Mouse (Mus musculus): ENCODE measurements around the gene Gnb1l.

Gnb1l gene

DNA sequence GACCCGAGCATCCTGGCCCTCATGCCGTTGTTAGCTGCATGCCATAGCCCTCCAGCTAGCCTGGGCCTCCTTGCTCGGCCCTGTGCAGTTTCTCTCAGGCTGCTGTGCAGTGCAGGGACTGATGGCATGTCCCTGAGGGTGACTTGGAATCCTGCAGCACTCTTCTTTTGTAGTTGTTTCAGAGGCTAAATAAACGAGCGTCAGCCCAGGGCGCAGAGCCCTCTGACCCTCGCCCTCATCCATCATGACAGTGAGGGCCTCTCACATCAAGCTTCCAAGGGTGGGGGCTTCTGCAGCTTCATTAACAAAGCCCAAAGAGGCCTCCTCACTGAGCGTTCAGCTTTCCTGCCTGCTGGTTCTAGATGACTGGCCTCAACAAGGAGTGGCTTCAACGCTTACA, 53.1 kb downstream of the Gnb1l start:
- no peak for DNase-seq (ENCODE audit: low read depth)

DNA sequence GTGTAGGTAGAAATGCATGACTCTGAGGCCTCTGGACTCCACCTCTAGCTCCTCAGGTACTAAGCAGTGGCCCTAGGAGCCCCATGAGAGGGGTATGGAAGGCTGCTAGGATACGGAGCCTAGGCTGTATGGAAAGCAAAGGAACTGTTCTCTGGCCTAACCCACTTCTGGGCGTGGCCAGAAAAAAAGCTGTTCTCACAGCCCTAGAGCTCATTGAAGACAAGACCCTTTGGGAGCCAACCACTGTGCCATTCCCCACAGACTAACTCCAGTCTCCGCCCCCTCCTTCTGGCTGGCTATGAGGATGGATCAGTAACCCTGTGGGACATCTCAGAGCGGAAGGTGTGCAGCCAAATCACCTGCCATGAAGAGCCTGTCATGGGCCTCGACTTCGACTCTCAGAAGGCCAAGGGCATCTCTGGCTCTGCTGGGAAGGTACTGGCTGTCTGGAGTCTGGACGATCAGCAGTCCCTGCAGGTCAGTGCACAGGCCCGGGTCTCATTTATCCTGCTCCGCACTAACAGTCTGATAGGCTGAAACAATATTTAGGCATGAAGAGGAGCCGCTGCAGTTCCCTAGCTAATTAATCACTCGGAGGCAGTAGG, 53.7 kb downstream of the Gnb1l start:
- DNase-seq (ENCODE audit: low read depth), result no peak

DNA sequence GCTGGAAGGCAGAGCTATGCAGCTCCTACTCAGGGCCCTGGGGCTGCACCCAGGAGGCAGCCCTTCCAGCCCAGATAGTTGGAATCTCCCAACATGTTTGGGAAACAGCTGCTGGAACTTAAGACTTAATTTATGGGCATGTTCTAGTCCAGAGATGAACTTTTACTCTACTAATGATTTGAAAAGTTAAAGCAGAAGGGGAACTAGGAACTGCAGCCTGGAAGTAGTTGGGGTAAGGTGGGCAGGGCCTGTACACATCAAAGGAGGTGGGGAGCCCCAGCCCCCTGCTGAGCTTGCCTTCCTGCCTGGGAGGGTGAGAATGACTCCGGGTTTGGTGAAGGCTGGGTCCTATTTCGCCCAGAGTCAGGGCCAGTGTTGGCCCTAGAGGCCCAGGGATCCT, 56.2 kb downstream of the Gnb1l start:
- DNase-seq (ENCODE audit: low read depth), result no peak

DNA sequence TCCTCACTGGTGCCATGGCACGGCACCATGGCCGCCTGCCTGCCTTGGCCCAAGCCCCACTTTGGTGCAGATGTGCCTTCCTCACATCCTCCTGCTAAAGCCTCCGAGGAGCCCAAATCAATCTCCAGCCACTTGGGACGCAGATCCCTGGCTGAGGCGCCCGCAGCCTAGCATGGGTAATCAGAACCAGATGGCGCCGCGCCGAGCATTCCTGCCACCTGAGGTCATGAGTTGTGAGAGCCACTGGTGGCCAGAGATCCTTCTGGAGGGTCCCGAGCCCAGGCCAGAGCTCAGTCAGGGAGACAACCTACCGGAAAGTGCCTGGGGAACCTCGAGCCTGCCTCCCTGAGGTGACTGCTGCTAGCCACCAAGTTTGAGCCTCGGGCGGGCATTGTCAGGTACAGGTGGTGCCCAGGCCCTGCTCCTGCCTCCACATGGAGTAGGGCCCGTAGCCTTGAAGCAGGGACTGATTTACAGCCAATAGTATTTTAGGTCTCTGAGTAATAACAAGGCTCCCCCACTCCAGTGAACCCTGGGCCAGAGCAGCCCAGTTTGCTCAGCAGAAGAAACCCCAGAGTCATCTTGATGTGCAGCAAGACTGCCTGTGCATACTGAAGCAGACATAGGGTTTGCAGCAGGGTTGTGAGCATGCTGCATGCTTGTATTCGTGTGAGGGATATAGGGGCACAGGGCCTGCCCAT, 56.9 kb downstream of the Gnb1l start:
- DNase-seq (ENCODE audit: low read depth), result no peak

DNA sequence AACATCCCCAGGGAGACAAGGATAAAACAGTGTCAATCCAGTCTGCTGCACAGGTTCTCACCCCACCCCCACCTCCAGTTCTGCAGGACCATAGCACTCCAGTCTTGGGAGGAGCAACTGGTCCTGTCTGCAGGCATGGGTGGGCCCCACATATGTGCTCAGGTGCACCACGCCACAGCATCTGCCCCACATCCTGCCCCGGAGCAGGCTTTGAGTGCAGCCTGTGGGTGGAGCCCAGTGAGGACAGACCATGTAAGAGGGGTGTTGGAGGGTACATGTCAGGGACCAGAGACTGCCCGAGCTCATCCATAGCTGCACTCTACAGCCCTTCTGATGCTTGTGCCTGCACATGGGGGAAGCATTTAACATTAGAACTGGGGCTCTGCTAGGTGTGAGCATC, 57.9 kb downstream of the Gnb1l start:
- no peak for DNase-seq (ENCODE audit: low read depth)

DNA sequence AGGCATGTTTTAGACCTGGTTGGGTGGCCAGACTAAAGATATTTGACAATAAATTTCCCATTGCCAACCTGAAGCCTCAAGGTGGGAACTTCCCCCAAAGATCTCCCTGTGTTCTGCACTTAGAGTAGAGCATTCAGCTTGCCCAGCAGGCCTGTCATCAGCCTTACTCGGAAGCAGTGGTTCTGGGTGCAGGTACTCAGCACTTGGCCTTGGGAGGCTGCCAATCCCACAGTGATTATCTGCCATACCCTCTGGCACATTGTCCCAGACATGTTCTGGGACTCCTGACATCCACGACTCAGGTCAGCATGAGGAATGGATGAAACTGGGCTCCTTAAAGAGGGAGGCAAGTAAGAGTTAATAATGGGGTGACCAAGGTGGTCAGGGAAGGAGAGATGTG, 66.0 kb downstream of the Gnb1l start:
- DNase-seq (ENCODE audit: low read depth), result no peak

DNA sequence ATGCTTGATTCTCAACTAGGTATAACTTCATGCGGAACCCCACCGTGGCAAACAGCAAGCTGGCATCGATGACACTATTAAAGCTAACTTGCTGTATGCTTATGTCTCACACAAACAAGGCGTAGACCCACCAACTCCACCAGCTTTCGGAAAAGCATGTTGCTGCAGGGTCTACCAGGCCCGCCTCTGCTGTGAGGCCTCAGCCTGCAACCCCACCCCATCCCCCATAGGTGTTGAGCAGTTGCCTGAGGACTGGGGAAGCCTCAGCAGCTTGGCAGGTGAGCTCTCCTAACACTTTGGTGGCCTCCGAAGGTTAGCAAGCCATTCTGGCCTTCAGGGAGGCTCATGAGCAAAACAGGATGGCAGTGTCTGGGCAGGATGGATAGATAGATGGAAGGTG, 70.1 kb downstream of the Gnb1l start:
- no peak for DNase-seq (ENCODE audit: low read depth)

DNA sequence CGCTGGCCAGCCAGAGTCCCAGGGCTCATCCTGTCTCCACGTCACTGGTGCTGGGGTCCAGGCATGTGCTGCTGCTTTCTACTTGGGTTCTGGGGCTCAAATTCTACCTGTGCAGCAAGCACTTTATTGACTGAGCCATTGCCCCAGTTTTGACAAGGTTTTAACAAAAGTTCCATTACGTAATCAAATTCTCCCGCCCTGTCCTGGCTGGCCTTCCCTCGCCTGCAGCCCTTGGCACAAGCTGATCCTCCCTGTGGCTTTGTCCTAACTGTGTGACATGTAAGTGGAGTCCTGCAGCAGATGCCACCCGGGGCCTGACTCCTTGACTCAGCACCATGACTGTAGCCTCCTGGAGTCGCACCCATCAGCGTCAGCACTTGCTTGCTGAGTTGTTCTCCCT, 75.7 kb downstream of the Gnb1l start:
- no peak for DNase-seq (ENCODE audit: low read depth)

DNA sequence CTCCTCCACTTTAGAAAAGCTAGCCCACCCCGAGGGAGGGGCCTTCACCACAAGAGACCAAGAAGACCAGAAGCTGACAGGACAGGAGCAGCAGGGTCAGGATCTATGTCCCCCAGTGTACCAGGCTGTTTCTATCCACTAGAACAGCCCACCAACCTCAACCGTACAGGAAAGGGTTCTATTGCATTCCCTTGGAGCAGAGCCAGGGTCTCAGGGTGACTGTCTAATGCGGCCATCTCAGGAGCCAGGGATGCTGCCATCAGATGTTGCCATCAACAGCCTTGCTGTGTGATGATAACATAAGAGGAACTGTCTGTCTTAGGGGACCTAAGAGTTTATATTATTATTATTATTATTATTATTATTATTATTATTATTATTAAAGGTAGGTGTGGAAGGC, 78.6 kb downstream of the Gnb1l start:
- DNase-seq (ENCODE audit: low read depth), result no peak

DNA sequence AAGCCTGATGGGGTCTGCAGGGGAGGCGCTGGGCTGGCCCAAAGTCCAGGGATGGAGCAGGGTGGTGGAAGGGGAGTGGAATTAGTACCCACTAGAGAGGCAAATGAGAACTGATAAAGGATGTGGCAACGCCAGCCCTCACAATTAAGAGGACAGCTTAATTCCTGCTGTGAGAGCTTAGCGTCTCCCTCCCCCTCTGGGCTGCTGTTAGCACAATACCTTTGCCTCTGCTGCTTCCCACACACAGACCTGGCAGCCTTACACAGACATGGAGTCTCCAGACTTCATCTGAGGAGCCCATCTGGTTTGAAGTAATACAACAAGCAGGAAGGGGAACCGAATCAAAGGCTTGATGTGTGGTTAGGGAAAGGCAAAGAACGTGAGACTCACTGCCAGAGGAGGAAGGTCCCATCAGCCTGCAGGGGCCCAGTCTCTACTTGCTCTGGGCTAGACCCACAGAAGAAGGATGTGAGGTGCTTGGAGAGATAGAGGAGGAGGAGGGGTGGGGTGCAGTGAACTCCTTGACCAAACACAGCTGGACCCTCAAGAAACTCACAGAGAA, 79.2 kb downstream of the Gnb1l start:
- no peak for DNase-seq (ENCODE audit: low read depth)

DNA sequence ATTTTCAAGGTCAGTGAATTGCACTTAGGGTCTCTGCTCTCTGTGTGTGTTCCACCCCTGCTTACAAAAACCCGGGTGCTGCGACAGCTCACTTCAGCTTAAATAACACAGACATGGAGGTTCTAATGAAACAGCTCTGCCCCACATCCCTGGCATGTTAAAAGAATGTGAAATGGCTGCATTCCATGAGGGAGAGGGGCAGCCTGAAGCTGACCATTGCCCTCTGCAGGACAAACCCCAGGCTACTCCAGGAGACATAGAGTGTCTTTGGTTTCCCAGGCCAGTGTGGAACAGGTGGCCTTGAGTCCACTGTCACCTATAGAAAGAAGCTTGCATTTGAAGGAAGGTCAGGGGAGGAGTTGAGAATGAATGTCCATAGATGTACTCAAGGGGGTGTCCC, 81.9 kb downstream of the Gnb1l start:
- no peak for DNase-seq (ENCODE audit: low read depth)

DNA sequence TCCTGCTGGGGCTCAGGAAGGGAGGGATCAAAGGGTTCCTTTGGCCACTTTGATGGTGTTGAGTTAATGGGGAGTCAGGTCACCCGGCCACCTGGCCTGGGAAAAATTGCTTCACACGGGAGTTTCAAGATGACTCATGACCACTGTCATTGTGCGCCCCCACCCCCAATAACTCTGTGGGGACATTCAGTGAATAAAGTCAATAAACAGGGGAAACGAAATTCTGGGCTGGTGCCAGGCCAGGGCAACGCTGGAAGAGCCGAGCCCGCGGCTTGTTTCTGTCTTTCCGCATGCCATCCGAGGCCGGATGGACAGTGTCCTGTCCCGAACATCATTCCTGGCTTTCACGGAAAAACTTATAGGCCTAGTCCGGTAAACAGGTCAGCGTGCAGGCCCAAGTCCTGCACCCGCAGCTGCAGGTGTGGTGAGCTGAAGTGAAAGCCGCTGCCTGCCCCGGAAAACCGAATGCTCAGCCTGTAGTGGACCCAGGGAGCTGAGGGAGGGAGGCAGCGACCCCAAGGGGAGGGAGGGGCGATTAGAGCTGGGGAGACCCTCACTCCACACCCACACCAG, 82.6 kb downstream of the Gnb1l start:
- DNase-seq (ENCODE audit: low read depth), result no peak

DNA sequence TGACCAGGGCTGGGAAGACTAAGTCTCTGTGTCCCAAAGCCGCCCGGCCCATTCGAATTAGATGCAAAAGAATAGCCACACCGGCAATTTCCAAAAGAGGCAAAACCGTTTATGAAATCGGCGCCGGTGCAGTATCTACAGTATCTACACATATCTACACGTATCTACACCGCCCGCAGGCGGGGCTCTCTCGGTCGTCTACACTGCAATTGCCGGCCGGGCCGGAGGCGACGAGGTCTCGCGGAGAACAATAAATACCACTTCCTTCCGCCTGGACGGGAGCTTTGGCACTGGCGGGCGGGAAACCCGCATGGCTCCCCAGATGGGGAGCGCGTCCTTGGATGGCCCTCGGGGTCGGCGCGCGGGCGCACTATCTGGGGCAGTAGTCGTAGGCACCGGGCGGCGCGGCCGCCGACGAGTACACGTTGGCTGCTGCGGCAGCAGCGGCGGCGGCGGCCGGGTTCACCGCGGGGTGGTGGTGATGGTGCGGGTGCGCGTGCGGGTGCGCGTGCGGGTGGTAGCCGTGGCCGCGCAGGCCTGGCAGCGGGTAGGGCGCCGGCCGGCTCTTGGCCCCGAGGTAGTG, 83.2 kb downstream of the Gnb1l start:
- DNase-seq (ENCODE audit: low read depth), result no peak

DNA sequence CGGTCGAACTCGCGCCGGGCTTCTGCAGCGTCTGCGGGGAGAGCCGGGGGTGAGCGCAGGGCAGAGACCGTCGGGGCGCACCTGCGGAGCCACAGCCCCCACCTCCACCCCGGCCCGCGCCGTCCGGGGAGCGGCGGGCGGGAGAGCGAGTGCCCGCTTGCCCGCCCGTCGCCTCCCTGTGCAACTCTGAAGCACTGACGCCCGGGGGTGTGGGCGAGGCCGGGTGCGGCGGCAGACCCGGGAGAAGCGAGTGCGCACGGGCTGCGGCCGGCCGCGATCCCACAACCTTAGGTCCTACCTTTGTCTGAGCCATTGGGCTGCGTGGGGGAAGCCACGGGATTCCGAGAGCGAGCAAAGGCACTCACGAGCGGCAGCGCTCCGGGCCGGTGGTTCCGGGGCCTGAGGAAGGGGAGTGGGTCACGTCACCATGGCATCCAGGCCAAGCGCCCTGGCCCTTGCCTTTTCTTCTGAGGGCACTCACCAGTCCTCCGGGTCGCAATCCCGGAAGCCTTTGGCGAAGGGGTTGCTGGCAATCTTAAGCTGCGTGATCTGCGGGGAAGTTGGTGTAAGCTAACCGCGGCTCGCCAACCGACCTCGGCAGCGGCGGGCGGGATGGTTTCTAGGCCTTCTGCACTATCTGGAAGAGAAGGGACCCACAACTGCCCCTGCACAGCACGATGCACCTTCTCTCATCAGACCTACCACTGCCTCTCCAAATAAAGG, 84.1 kb downstream of the Gnb1l start:
- DNase-seq (ENCODE audit: low read depth), result no peak

DNA sequence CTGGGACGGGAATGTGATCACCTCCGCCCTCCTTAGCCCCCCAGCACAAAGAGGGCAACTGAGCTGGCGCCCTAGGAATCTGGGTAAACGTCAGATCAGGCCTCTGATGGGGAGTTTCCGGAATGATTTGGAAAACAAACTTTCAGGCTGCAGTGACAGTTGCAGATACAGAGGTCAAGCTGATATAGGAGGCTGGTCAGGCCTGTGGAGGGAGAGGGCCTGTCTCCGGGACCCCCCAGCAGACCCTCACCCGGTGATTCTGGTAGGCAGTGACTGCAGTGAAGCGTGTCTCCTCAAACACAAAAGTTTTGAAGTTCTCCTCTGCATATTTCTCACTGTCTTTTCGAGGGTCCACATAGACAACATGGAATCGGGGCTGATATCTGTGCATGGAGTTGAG, 84.7 kb downstream of the Gnb1l start:
- no peak for DNase-seq (ENCODE audit: low read depth)

DNA sequence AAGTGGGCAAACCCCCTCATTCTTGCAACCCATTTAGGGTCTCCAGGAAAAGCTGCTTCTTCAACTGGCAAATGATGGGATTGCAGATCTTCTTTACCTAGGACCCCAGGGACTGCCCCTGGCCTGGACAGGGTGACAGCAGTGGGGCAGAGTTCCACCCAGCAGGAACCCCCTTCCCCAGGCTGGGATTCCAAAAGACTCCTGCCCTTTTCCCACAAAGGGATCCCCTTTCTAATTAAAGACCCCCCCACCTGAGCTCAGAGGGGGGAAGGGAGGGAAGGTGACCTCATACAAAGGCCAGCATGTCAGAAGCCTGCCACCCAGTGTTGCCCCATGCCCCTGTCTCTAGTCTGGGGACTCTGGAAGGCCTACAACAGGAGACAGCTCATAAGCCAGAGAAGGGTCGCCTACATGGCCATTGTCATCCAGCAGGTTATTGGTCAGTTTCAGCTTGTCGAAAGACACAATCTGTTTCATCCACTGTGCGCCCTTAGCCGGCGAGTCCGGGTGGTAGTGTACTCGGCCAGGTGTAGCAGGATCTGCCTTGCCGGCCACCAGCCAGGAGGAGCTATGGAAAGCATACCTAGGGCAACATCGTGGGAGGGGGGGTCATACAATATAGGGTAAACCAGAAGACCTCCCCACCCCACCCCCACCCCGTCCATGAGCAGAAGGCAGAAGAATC, 85.3 kb downstream of the Gnb1l start:
- DNase-seq (ENCODE audit: low read depth), result no peak

DNA sequence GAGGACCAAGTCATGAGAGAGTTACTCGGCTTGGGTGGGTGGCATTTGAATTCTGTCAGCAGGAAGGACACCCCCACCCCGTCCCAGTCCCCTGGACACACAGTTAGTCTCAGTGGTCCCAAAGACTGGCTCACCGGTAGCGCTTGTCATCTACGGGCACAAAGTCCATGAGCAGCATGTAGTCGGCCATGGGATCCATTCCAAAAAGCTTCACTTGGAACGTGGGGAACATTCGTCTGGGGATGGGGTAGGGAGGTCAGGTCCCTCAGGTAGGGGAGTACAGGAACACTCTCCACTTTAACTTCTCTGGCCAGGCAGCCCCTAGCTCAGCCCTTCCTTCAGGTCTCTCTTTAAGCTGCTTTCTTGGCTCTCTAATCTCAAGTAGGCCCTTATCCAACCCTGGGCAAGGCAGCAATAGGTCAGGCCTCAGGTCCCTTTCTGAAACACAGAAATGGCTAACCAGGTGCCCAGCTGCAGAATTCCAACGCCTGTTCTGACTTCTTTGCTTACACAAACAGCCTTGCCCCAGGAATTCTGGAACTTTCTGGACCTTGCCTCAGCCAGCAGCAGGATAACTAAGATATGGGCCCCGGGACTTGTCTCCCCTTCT, 86.5 kb downstream of the Gnb1l start:
- no peak for DNase-seq (ENCODE audit: low read depth)

DNA sequence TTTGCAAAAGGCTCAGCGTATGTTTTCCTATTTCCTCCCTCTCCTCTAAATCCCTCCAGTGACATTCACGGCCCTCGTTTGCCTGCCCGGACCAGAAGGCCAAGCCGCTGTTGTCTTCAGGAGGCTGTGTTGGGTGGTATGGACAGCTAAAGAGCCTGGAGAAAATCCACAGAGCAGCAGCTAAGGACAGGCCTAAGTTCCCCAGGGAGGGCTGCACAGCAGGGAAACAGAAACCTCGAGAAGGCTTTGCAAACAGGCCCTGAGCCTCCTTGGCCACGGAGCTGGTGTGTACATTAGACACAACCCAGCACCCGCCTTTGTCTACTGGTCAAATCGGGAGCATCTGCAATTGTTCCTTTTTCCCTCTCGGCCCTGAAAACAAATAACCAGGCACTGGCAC, 87.2 kb downstream of the Gnb1l start:
- DNase-seq (ENCODE audit: low read depth), result no peak

DNA sequence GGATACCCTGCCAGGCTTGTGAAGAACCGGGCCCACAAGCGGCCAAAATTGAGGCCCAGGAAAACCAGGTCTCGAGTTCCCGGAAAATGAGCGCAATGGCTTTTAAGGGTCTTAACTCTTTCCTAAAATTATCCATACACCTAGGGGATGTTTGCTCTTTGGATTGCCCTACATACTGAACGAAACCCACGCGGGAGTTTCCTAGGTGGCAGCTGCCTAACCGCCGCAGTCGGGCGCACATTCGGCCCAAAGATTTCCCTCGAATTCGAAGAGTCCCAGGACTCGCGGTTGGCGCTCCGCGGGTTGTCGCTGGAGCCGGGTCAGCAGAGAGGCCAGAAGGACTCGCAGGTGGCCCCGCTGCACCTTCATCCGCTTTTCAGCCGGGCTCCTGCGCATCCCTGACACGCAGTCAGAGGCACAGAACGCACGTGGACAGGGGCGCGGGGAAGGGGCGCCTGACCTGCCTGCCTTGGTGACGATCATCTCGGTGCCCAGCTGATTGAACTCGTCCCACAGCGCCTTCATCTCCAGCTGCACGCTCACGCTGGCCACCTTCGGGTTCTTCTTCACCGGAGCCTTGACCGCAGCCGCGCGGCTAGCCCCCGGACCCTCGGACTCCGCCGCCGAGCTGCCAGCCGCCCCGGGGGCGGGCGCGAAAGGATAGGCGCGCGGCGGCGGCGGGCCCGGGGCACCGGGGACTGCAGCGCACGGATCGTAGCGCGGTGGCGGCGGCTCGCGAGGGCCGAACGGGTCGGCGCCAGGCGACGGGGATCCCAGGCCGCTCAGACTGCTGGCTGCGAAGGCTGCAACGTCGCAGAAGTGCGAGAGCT, 87.8 kb downstream of the Gnb1l start:
- no peak for DNase-seq (ENCODE audit: low read depth)

DNA sequence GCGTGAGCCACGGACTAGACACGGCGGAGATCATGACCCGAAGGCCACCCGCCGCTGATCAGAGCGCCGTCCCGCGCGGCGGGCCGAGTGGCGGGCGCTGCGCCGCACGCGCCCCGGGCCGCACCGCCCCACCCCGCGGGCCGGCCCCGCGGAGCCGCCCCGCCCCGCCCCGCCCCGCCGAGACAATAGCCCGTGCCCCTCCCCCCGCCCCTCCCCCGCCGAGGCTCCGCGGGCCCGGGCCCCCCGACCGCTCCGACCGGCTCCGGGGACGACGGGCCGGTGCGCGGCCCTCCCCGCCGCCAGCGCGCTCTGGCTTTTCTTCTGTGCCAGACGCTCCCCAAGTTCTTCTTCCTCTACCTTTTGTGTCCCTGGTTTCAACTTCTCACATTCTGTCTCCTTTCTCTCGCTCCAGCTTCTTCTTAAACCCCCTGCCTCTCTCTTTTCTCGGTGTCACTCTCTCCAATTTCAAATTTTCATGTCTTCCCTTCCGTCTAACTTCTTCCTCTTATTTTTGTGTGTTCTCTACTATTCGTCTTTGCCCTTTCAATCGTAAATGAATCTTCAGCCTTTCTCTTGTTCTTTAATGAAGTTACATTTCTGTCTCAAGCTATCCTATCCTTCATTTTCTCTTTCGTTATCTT, 88.5 kb downstream of the Gnb1l start:
- DNase-seq (ENCODE audit: low read depth), result no peak

Measured in c-Kit-positive CD71-negative TER-119-negative erythroid progenitor cells, embryonic 14.5 days (primary cell).